Mouse (Mus musculus) urinary bladder, postnatal 36 days (tissue): Measurements from ENCODE around the gene Diras1.
"Not testable (repeated sequence)": the region's sequence is repeated elsewhere in the genome, so short reads cannot be mapped to it uniquely, and the experiment has no call there.

Experiments
- DNase-seq, 2 experiments: peaks; one replicate each; pipeline ENCODE4 v3.0.0; 2022; ENCODE audit warnings: low spot score in 2 of 2, mixed read lengths in 1 of 2

Diras1 gene

DNA sequence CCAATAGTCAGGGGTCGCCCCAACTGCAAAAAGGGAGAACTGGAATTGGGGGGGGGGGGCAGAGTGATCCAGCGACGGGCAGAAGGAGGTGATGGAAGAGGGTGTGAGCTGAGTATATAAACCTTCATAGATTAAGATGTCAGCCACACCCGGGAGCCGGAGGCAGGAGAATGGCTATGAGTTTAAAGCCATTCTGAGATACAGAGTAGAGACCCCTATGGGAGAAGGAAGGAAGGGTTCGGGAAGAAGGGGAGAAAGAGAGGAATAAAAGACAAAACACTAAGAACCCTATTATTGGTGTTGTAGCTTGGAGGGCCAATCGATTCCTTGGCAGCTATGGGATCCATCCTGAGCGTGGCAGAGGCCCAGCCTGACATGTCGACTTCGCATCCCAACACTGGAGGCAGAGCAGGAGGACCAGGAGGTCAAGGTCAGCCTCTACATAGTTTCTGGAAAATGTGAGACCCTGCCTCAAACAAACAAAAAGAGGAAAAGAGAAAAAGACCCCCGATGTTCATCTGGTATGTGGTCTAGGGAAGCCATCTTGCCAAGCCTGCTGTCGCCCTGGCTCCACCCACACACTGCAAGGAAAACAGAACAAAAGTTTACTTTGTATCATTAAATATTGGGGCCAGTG is at the start of gene Diras1:
Gene Diras1, minus strand, starts transcription at position 24 of the 637 bp plus-strand sequence.
- DNase-seq = no peak

- DNase-seq = no peak
These were observed 48.0 kb upstream of the Diras1 start for GRCm38 (mm10) chr10:81073464-81073863.

GRCm38 (mm10) chr10:81072290-81072689 is 46.8 kb upstream of the Diras1 start:
- DNase-seq = no peak

DNA sequence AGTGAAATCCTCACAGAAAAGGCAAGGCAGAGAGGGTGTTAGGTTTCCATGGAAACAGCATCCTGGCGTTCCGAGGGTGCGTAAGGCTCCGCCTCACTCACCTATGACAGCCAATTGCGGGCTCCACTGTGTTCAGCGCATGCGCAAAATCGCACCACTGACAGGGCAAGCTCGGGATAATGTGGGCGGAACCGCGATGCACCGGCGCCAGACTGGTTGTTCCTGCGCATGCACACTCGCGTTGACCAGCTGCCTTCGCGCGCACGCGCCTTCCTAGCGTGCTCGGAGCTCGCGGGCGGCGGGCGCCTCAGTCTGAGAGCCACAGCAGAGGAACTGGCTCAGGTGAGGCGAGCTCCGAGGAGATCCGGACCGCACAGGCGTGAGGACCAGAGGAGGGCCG is 44.4 kb upstream of the Diras1 start, which contains the start of gene Thop1:
Gene Thop1, plus strand, starts transcription at position 200 of the 400 bp plus-strand sequence.
- peak; percentile 88 to 97 for DNase-seq

- DNase-seq = no peak
These were observed 43.2 kb upstream of the Diras1 start for GRCm38 (mm10) chr10:81068706-81069105.

DNA sequence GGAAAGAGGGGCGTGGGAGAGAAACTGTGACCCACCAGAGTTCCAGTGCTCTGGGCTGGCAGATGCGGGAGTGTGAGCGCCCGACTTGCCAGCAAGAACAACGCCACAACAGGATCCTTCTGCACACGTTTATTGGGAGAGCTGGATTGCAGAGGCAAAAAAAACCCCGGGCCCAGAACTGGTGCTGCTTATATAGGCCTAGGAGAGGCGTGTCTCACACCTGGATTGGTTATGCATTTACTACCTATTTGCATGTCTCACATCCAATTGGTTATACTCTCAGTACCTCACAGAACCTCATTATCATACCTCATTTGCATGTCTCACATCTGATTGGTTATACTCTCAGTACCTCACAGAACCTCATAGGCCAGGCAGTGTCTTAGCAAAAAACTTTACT is 39.1 kb upstream of the Diras1 start:
- DNase-seq = not testable (repeated sequence)

DNA sequence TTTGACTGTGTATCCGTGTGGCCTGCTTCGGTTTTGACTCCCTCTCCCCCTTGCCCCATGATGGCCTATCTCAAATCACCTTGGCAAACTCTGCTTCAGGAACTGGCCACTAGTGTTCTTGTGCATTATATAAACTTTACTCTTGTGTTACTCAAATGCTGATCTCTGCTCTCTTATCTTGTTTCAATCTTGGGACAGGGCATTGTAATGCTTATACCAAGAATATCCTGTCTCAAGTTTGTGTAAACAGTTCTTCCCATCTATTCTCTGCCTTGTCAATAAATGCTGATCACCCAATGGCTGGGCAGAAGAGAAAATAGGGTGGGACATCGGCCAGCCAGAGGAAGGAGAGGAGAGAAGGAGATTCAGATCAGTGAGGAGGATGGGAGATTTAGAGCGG is 37.2 kb upstream of the Diras1 start:
- no peak for DNase-seq

DNA sequence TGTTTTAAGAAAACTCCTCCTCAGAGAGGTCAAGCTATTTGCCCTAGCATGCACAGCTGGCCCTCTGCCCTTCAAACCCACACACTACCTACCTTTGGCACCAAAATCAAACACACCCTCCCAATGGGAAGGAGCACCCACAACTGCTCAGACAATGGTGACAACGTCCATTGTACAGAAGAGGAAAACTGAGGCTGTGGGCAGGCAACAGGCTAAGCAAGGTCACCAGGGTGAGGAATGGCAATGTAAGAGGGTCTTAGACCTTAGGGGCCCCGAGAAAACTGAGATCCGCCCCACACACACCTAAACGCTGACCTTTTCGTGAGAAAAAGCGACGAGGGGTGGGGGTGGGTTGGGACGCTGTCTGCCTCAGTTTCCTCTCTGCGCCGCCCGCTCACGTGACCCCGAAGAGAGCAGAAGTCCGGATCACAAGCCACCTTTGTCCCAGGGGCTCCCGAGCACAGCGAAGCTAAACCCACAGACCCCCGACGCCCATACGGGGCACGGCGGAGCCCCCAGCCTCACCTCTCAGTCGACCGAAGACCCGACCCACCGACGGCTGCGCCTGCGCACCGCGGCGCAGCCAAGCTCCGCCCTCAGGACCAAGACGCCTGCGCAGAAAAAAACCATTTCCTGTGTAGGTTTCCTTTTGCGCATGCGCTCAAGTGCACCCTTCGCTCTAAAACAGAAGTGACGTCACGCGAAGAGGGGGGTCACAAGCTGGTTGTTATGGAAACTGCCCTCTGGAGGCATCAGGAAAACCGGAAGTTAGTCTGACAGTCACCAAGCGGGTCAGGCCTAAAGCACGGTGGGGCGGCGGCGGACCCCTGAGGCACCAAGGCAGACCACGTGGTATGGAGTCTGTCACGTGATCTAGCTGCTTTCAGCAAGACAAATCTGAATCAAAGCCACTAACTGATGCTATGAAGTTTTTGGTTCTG is 34.4 kb upstream of the Diras1 start, which contains the start of gene Sgta:
Gene Sgta, minus strand, starts transcription at position 579 of the 941 bp plus-strand sequence.
- peak; percentile 99 to 100 for DNase-seq

DNA sequence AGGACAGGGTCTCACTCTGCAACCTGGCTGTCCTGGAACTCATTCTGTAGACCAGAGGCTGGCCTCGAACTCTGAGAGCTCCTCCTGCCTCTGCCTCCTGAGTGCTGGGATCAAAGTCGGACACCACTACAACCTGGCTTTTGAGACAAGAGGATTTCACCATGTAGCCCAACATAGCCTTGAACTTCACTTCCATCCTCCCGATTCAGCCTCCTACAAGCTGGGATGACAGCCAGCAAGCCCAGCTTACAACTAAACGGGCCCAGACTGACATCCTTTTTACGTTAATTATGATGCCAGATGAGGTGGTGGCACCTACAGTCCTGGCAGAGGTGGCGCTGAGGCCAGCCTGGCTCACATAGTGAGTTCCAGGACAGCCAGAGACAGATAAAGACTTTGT is 33.4 kb upstream of the Diras1 start:
- DNase-seq = no peak

GRCm38 (mm10) chr10:81057406-81058130 is 32.1 kb upstream of the Diras1 start:
- peak in 1 of 2 experiments; percentile 51 for DNase-seq

GRCm38 (mm10) chr10:81055802-81056340 is 30.4 kb upstream of the Diras1 start:
- DNase-seq = not testable (repeated sequence)

- DNase-seq = no peak
These were observed 29.7 kb upstream of the Diras1 start for GRCm38 (mm10) chr10:81055169-81055568.

- DNase-seq = no peak
These were observed 27.1 kb upstream of the Diras1 start for GRCm38 (mm10) chr10:81052577-81052976.

- no peak for DNase-seq
These were observed 25.7 kb upstream of the Diras1 start for GRCm38 (mm10) chr10:81051133-81051532.

- no peak for DNase-seq
These were observed 25.2 kb upstream of the Diras1 start for GRCm38 (mm10) chr10:81050645-81051044.

DNA sequence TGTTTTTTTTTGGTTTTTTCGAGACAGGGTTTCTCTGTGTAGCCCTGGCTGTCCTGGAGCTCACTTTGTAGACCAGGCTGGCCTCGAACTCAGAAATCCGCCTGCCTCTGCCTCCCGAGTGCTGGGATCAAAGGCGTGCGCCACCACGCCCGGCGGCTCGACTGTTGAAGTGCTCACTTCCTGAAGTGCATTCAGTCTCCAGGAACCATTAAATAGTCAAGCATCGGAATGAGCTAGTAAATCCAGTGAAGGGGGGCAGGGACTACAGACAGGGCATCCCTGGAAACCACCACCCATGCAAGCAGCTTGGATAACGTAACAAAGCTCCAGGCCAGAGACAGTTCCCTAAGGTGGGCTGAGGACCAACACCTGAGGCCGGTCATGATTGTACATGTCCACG is 19.8 kb upstream of the Diras1 start:
- not testable (repeated sequence) for DNase-seq

DNA sequence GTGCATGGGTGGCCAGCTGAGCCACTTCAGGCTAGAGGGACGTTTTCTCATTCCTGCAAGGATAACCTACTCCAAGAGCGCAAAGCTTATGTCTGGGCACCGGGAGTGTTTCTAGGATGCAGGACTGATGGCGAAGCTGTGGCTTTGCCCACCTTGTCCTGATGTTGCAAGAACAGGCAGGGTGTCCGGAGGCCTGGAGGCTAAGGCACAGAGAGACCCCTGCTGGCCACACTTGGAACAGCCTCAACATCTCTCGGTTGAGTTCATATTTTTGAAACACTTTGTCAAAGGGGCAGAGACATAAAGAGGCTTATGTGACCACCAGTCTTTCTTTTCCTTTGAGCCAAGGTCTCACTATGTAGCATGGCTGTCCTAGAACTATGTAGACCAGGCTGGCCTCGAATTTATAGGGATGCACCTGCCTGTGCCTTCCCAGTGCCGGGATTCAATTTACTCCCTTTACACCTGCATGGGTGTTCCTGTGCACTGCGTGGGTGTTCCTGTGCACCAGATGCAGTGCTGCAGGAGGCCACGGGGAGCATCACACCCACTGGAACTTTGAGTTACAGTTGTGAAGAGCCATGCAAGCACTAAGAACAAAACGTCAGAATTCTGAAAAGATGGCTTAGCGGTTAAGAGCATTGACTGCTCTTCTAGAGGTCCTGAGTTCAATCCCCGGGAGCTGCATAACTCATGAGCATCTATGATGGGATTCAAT is 16.2 kb upstream of the Diras1 start:
- DNase-seq = peak; percentile 58 to 61

DNA sequence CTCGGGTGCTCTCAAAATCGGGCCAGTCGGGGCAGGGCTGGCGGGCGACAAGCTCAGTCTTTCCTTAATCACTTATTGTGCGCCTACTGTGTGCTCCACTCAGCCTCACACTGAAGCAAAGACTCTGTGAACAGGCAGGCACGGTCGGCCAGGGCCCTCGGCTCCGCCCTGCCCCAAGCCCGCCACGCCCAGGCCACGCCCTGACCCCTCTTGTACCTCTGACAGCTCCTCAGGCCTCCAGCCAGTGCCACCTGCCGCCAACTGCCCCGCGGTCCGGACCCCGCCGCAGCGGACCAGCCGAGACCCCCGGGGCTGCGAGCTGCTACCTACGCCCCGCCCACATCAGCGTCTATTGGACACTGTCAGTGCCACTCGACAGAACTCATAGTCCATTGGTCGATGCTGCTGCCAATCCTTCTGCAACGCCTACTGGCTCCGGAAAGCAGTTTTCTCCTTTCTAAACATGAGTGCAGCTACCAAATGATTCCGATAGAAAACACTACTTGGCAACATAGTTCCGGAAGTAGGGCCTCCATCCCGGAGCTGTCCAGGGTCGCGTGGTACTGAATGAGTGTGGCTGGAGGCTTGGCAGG is 11.6 kb upstream of the Diras1 start, which contains the start of gene Slc39a3:
Gene Slc39a3, minus strand, starts transcription at position 439 of the 593 bp plus-strand sequence.
- DNase-seq = peak; percentile 97 to 99

GRCm38 (mm10) chr10:81036251-81036650 is 10.8 kb upstream of the Diras1 start:
- no peak for DNase-seq

DNA sequence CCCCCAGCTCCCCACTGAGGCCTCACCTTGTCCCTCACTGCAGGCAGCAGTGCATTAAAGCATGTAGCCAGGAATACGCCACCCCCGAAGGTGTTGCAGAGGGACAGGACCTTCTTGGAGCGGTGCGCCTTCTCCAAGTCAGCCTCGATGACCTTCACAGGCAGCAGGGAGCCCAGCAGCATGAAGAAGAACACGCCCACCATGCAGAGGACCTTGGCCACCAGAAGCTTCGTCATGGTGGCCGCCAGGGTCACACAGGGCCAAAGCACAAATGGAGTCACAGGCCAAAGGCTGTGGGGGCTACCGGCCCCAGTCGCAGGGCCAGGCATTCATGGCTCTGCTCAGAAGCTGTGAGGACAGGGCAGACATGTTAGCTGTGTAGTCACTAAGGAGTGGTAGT is 8.1 kb upstream of the Diras1 start:
- DNase-seq = no peak

DNA sequence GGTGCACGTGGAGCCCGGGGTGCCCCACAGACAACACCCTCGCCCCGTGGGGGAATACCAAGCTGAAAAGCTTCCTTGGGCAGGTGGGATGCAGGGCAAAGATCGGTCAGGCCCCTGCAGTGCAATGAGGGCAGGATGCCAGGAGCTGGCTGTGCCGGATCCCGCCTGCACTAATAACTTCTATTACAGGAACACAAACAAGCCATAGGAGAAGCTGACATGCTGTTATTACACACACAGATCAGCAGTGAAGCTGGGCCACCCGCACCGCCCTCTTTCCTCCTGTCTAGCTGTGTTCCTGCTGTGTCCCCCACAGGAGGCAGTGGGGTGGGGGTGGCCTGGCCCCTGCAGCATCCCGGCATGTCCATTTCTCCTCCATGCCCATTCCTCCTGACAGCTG is 3.6 kb upstream of the Diras1 start:
- no peak for DNase-seq
